Mouse (Mus musculus) myocyte (in vitro differentiated cells): ENCODE measurements around the gene Zfp37. TPM values are rescaled to one million over a fixed set of nuclear protein-coding genes. Genes with fewer than 3 reads are reported as not detected.
A peak's percentile ranks its signal among the peaks of the same experiment; 100 is the strongest.
"Not testable (repeated sequence)": the region's sequence is repeated elsewhere in the genome, so short reads cannot be mapped to it uniquely, and the experiment has no call there.

Experiments
- H3K27me3 ChIP-seq: one replicate; pipeline ENCODE4 v1.6.1; 2011; ENCODE audit not compliant: control insufficient read depth, insufficient read depth, insufficient read length
- H3K36me3 ChIP-seq: one replicate; pipeline ENCODE4 v1.6.1; 2011; ENCODE audit not compliant: control insufficient read depth, insufficient read depth
- H3K4me2 ChIP-seq: one replicate; pipeline ENCODE4 v1.6.1; 2011; ENCODE audit warnings: low read depth, control low read depth
- H3K4me3 ChIP-seq: one replicate; pipeline ENCODE4 v1.5.1; 2011; ENCODE audit warnings: mild to moderate bottlenecking, control low read depth, moderate library complexity
- H3K79me2 ChIP-seq: one replicate; pipeline ENCODE4 v1.6.1; 2011; ENCODE audit not compliant: control insufficient read depth, insufficient read depth
- H3ac ChIP-seq: one replicate; pipeline ENCODE4 v1.6.1; 2011; ENCODE audit not compliant: control insufficient read depth, insufficient read length
- CEBPB ChIP-seq: IDR thresholded peaks from 2 replicates; pipeline ENCODE4 v1.6.1; 2011; ENCODE audit warnings: mild to moderate bottlenecking, moderate library complexity; ENCODE audit not compliant: poor library complexity, insufficient read depth, severe bottlenecking
- E2F4 ChIP-seq: IDR thresholded peaks from one replicate; pipeline ENCODE4 v1.6.1; 2011; ENCODE audit warnings: mild to moderate bottlenecking, control low read depth, moderate library complexity; ENCODE audit not compliant: insufficient read depth
- MAX ChIP-seq: IDR thresholded peaks from one replicate; pipeline ENCODE4 v1.6.1; 2011; ENCODE audit warnings: low read depth, mild to moderate bottlenecking, control low read depth
- MYOD1 ChIP-seq, 3 experiments: IDR thresholded peaks; one replicate each; pipeline ENCODE4 v1.6.1; 2011; ENCODE audit warnings: control low read depth in 2 of 3, low read depth in 2 of 3, mild to moderate bottlenecking in 2 of 3, moderate library complexity in 1 of 3; ENCODE audit not compliant: insufficient read length in 2 of 3, control insufficient read depth in 1 of 3
- MYOG ChIP-seq, 3 experiments: IDR thresholded peaks; one replicate each; pipeline ENCODE4 v1.6.1; 2011; ENCODE audit warnings: control low read depth in 2 of 3, low read depth in 2 of 3, mild to moderate bottlenecking in 2 of 3; ENCODE audit not compliant: insufficient read length in 2 of 3, control insufficient read depth in 1 of 3, insufficient read depth in 1 of 3
- POLR2A ChIP-seq: IDR thresholded peaks from one replicate; pipeline ENCODE4 v1.6.1; 2011; ENCODE audit warnings: low read depth, mild to moderate bottlenecking, control low read depth, moderate library complexity; ENCODE audit not compliant: insufficient read length
- POLR2AphosphoS2 ChIP-seq: IDR thresholded peaks from one replicate; pipeline ENCODE4 v1.6.1; 2011; ENCODE audit warnings: low read depth, control low read depth; ENCODE audit not compliant: insufficient read length
- REST ChIP-seq: IDR thresholded peaks from one replicate; pipeline ENCODE4 v1.6.1; 2011; ENCODE audit warnings: mild to moderate bottlenecking, control low read depth, moderate library complexity; ENCODE audit not compliant: insufficient read depth, insufficient read length
- SRF ChIP-seq: IDR thresholded peaks from one replicate; pipeline ENCODE4 v1.6.1; 2011; ENCODE audit warnings: low read depth; ENCODE audit not compliant: control insufficient read depth, insufficient read length
- TCF12 ChIP-seq: IDR thresholded peaks from one replicate; pipeline ENCODE4 v1.6.1; 2011; ENCODE audit warnings: mild to moderate bottlenecking, control low read depth; ENCODE audit not compliant: poor library complexity, insufficient read depth, severe bottlenecking
- TCF3 ChIP-seq: IDR thresholded peaks from one replicate; pipeline ENCODE4 v1.6.1; 2011; ENCODE audit warnings: low read depth, control low read depth; ENCODE audit not compliant: insufficient read length
- USF1 ChIP-seq: IDR thresholded peaks from one replicate; pipeline ENCODE4 v1.6.1; 2011; ENCODE audit warnings: low read depth, mild to moderate bottlenecking, control low read depth, moderate library complexity
- polyA plus RNA-seq: library from polyadenylated mRNA; unstranded; fragments of >200 nt; fragmentation: generic; extraction: Trizol; gene quantifications from one replicate; pipeline ENCODE4 v1.2.1, GENCODE M21; 2012; ENCODE audit warnings: missing spikeins

Zfp37 gene
- polyA plus RNA-seq, 1 experiment: 0.46 TPM

- Histone ChIP-seq H3K27me3 (no peaks in the 10 kb centered on the region), H3ac (no peak overlapping the region), H3K79me2 (no peaks in the 10 kb centered on the region), H3K36me3 (no peaks in the 10 kb centered on the region), H3K4me3 (no peak overlapping the region), H3K4me2 (no peak overlapping the region)
- TF ChIP-seq MYOD1 (IDR thresholded peaks at IDR 0.05; ENCODE audit: control insufficient read depth in 1 of 3, insufficient read length in 2 of 3, low read depth in 2 of 3) (no peak), MAX (no peak), SRF (no peak), CEBPB (no peak), REST (no peak), POLR2AphosphoS2 (no peak), USF1 (no peak), POLR2A (no peak), E2F4 (no peak), TCF3 (no peak), TCF12 (no peak), MYOG (IDR thresholded peaks at IDR 0.05; ENCODE audit: control insufficient read depth in 1 of 3, insufficient read depth in 1 of 3, insufficient read length in 2 of 3, low read depth in 2 of 3) (no peak)
Measured at GRCm38 (mm10) chr4:62273916-62274315, 43.1 kb upstream of the Zfp37 start.

GRCm38 (mm10) chr4:62272696-62273095 is 41.8 kb upstream of the Zfp37 start:
- Histone ChIP-seq H3K4me3 (no peak overlapping the region), H3ac (no peak overlapping the region), H3K4me2 (no peak overlapping the region), H3K27me3 (no peaks in the 10 kb centered on the region), H3K36me3 (no peaks in the 10 kb centered on the region), H3K79me2 (no peaks in the 10 kb centered on the region)
- TF ChIP-seq POLR2AphosphoS2: no peak

- Histone ChIP-seq H3K79me2 (no peaks in the 10 kb centered on the region), H3K4me3 (no peak overlapping the region), H3K27me3 (no peaks in the 10 kb centered on the region), H3K4me2 (no peak overlapping the region), H3ac (no peak overlapping the region), H3K36me3 (no peaks in the 10 kb centered on the region)
- TF ChIP-seq SRF (no peak), CEBPB (no peak), USF1 (no peak), MYOD1 (IDR thresholded peaks at IDR 0.05; ENCODE audit: control insufficient read depth in 1 of 3, insufficient read length in 2 of 3, low read depth in 2 of 3) (no peak), REST (no peak), MAX (no peak), TCF12 (no peak), POLR2AphosphoS2 (no peak), POLR2A (no peak), E2F4 (no peak), MYOG (IDR thresholded peaks at IDR 0.05; ENCODE audit: control insufficient read depth in 1 of 3, insufficient read depth in 1 of 3, insufficient read length in 2 of 3, low read depth in 2 of 3) (no peak), TCF3 (no peak)
Measured at GRCm38 (mm10) chr4:62267101-62267500, 36.3 kb upstream of the Zfp37 start.

GRCm38 (mm10) chr4:62266016-62266415 is 35.2 kb upstream of the Zfp37 start:
- not testable (repeated sequence) for H3K27me3 ChIP-seq, H3K36me3 ChIP-seq, H3ac ChIP-seq, H3K79me2 ChIP-seq, H3K4me3 ChIP-seq, H3K4me2 ChIP-seq

- Histone ChIP-seq H3K79me2 (no peaks in the 10 kb centered on the region), H3K36me3 (no peaks in the 10 kb centered on the region), H3K27me3 (no peaks in the 10 kb centered on the region), H3K4me3 (no peak overlapping the region), H3ac (no peak overlapping the region), H3K4me2 (no peak overlapping the region)
- TF ChIP-seq SRF (no peak), CEBPB (peak; percentile 39; the same call in 1 of the 2 replicates)
Measured at GRCm38 (mm10) chr4:62265154-62265836, 34.4 kb upstream of the Zfp37 start.

- TF ChIP-seq USF1 (no peak), POLR2AphosphoS2 (no peak), MAX (no peak), E2F4 (no peak), TCF12 (no peak), SRF (no peak), CEBPB (no peak), MYOD1 (IDR thresholded peaks at IDR 0.05; ENCODE audit: control insufficient read depth in 1 of 3, insufficient read length in 2 of 3, low read depth in 2 of 3) (no peak), POLR2A (no peak), REST (no peak), TCF3 (no peak), MYOG (IDR thresholded peaks at IDR 0.05; ENCODE audit: control insufficient read depth in 1 of 3, insufficient read depth in 1 of 3, insufficient read length in 2 of 3, low read depth in 2 of 3) (no peak)
- Histone ChIP-seq H3K4me2 (no peak overlapping the region), H3ac (no peak overlapping the region), H3K4me3 (no peak overlapping the region), H3K27me3 (no peaks in the 10 kb centered on the region), H3K79me2 (no peaks in the 10 kb centered on the region), H3K36me3 (no peaks in the 10 kb centered on the region)
Measured at GRCm38 (mm10) chr4:62263133-62263844, 32.4 kb upstream of the Zfp37 start.
